Mouse (Mus musculus) lung, postnatal 0 days (tissue): Measurements from ENCODE around the gene Ints2.

Experiments
- CTCF ChIP-seq: IDR thresholded peaks from 2 replicates; pipeline ENCODE4 v1.5.1; 2016; ENCODE audit warnings: antibody characterized with exemption, mild to moderate bottlenecking
- EP300 ChIP-seq: IDR thresholded peaks from 2 replicates; pipeline ENCODE4 v1.6.1; 2016; ENCODE audit warnings: antibody characterized with exemption, mild to moderate bottlenecking, control low read depth

DNA sequence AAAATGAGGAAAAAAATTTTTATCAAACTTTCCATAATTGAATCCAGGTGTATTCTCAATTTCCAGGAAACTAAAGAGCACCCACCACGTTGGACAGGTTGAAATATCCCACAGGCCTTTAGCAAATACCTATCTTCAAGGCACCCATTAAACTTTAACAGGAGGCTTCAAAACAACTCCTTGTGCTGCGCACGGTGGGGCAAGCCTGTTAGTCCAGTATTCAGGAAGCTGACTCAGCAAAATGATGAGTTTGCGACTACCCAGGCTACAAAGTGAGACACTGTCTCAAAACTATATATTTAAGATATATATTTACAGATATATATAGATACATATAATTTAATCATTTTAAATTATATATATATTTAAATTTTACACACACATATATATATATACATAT is 24.9 kb downstream of the Ints2 start:
- TF ChIP-seq CTCF = no peak
- no peak for TF ChIP-seq EP300
